Mouse (Mus musculus): ENCODE results near the gene Syn1.

Gene Syn1

GRCm38 (mm10) chrX:20862105-20863065, 58.4 kb downstream of the Syn1 start:
- DNase-seq (ENCODE audit: low read depth, low spot score): no peak

DNA sequence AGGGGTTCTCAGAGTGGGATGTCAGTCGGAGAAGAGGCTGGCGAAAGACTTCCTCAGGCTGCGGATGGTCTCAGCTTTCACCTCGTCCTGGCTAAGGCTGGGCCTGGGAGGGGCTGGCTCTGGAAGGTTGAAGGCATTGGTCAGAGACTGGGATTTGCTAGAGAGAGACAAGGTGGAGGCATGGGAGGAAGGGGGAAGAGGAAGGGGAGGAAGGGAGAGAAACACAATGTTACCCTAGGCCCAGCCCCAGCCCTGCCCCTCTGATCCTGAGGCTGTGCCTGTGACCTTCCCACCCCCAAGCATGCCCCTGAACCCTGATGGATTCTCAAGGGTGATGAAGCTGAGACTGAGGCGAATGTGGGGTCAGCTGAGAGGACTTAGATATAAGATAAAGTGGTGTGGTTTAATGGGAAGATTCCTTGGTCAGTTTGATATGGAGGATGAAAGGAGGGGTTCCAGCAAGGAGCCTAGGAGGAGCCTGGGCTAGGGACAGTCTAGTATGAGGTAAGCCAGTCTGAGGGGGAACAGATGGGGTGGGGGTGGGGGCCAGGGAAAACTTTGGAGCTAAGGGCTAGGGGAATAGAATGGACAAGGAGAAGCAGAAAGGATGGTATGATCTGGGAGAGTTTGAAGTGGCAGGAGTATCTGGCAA, 59.2 kb downstream of the Syn1 start:
- DNase-seq (ENCODE audit: low read depth, low spot score): no peak

GRCm38 (mm10) chrX:20853794-20854193, 67.0 kb downstream of the Syn1 start:
- no peak for DNase-seq (ENCODE audit: low read depth, low spot score)

DNA sequence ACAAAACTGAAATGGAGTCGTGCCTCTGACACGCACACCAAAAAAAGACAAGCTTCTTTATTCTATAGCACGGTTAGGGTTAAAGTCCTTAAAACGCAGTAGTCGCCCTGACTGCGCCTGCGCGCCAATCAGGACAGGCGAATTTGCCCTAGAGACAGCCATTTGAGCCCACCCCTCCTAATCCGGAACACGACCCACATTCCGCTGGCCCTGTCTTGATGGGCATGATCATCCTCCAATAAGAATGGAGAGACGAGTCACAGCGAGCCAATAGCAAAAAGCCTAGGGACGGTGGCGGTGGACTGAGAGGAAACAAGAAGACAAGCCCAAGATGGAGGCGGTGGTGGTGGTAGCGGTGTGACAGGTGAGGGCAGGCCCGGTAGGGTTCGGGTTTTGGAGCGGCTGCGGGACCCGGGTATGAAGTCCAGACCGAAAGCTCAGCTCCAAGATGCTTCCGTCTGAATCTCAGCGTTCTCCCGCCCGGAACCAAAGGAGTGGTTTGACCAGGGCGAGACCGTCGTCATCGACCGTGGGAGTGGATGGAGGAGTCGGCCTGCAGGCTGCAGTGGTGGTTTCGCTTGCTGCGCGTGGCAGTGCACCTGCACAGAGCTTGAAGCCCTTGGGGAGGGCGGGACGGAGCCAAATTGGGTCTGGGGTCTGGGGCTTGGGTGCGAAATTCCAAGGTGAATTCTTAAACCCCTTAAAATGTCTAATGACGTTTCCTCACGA, 72.4 kb downstream of the Syn1 start:
- DNase-seq (ENCODE audit: low read depth, low spot score): peak; percentile 96

DNA sequence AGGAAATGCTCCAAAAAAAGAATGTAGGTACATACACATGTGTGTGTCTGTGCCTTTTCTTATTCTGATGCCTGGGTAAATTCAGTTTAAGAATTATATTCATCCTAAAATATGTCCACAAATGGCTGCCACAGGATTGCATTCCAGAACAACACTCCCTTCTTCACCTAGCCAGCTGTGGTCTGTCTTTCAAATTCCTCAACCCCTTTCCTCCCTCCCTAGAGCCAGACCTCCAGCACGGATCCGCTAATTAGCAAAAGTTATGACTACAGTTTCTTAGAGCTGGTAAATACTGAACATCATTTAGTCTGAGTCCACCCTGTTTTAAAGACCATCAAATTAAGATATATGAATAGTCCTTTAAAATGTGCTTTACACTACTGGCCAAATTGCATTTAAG, 73.0 kb downstream of the Syn1 start:
- no peak for DNase-seq (ENCODE audit: low read depth, low spot score)

- DNase-seq (ENCODE audit: low read depth, low spot score): no peak
Observed at GRCm38 (mm10) chrX:20847232-20847631, 73.6 kb downstream of the Syn1 start.

GRCm38 (mm10) chrX:20828934-20829333, 91.9 kb downstream of the Syn1 start:
- peak; percentile 61 for DNase-seq (ENCODE audit: low read depth, low spot score)

DNA sequence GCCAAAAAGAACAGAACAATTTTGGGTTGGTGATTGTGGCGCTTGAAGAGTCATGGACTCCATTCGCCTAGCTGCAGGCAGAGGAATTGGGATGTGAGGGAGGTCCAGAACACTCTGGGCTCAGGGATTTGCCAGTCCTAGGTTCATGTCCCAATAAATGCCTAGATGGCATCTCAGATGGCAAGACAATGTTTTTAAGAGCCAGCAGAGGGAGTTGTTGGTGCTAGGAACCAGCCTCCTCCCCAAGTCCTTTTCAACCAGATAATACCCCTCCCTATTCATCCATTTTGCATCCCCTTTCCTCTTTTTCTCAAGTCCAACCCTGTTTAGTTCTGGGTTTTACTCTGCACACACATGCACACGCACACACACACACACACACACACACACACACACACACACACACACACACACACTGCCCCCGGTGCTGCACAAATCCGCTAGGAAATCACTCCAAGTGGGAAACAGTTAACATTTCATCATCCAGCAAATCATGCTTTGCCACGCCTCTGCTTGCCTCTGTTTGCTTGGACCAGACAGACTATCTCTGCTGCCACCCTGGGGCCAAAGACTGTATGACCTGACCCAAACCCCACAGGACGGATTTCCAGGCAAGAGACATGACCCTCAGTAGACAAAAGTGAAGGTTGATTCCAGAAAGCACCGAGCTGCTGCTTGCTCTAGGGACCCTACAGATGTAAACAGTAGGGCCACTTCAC, 100.9 kb downstream of the Syn1 start:
- DNase-seq (ENCODE audit: low read depth, low spot score): peak; percentile 43

DNA sequence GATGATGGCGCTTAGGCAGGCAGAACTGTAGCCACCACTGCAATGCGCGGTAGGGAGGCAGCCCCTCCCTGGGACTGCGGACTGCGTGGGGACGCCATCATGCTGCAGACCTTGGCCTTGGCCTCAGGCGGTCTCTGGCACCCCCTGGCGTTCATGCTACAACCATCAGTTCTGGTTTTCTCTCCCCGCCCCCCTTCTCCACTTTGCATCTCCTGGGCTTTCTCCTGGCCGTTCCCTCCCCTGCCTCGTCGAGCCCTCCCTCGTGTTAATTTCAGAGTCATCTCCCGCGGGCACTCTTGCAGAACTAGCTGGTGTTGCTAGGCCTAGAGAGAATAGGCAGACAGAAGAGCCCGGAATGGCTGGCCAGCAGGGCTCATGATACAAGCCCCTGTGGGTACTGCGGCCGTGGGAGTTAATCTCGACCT, 101.6 kb downstream of the Syn1 start:
- DNase-seq (ENCODE audit: low read depth, low spot score): peak; percentile 84

GRCm38 (mm10) chrX:20816974-20817373, 103.8 kb downstream of the Syn1 start:
- DNase-seq (ENCODE audit: low read depth, low spot score): no peak

All from mesoderm, embryonic 11.5 days (tissue).